Mouse (Mus musculus) testis, adult 2 months (tissue): ENCODE results near the gene Trank1. TPM values are rescaled to one million over a fixed set of nuclear protein-coding genes. Genes with fewer than 3 reads are reported as not detected.

ENCODE experiments used
- H3K27ac ChIP-seq: fragments of 200-500 bp; 2 replicates; pipeline ENCODE4 v1.5.1; 2012; ENCODE audit warnings: low read depth, low read length; ENCODE audit not compliant: control insufficient read depth, insufficient read depth
- H3K27me3 ChIP-seq: fragments of 200-500 bp; 2 replicates; pipeline ENCODE4 v1.6.1; 2012; ENCODE audit warnings: mild to moderate bottlenecking, low read length, moderate library complexity; ENCODE audit not compliant: control insufficient read depth, insufficient read depth
- H3K36me3 ChIP-seq: fragments of 200-500 bp; 2 replicates; pipeline ENCODE4 v1.6.1; 2012; ENCODE audit warnings: mild to moderate bottlenecking, low read length; ENCODE audit not compliant: control insufficient read depth, insufficient read depth
- H3K4me1 ChIP-seq: fragments of 200-500 bp; 2 replicates; pipeline ENCODE4 v1.6.1; 2012; ENCODE audit warnings: low read length; ENCODE audit not compliant: control insufficient read depth, insufficient read depth
- H3K4me3 ChIP-seq: fragments of 200-500 bp; 2 replicates; pipeline ENCODE4 v1.5.1; 2012; ENCODE audit warnings: low read depth, mild to moderate bottlenecking, low read length, moderate library complexity, mixed read lengths; ENCODE audit not compliant: control insufficient read depth
- CTCF ChIP-seq: fragments of 200-500 bp; IDR thresholded peaks from 2 replicates; pipeline ENCODE4 v1.5.1; 2012; ENCODE audit warnings: low read depth, mild to moderate bottlenecking, inconsistent platforms, low read length, moderate library complexity; ENCODE audit not compliant: control insufficient read depth, insufficient read depth, insufficient replicate concordance
- POLR2A ChIP-seq: fragments of 200-500 bp; IDR thresholded peaks from 2 replicates; pipeline ENCODE4 v1.6.1; 2012; ENCODE audit warnings: low read depth, mild to moderate bottlenecking, inconsistent platforms, low read length, moderate library complexity; ENCODE audit not compliant: control insufficient read depth
- polyA plus RNA-seq: library from polyadenylated mRNA; depleted of rRNA; stranded (reverse); fragments of >200 nt; gene quantifications from 2 replicates; pipeline ENCODE4 v1.2.3, GENCODE M21; 2012

The Trank1 gene
- polyA plus RNA-seq, 1 experiment: 25.0 TPM

DNA sequence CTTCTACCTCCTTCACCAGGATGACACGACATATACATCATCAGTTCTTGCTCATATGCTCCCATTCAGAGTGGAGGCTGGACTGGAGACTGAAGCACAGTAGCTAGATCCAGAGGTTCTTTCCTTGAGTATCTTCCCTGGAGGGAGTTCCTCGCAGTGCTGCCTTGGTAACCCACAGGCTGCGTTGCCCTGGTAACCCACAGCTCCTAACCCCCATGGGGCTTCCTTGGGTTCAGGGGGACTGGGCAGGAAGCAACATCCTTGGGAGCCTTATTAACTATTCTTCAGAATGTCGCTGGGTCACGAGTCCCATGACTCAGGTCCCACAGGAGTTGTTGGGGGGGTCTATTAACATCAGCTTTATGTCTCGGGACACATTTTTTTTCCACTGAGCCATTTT lies 113.6 kb downstream of the Trank1 start:
- Histone ChIP-seq H3K4me1 (no peaks in the 10 kb centered on the region), H3K27ac (no peak overlapping the region), H3K36me3 (no peaks in the 10 kb centered on the region), H3K4me3 (no peak overlapping the region), H3K27me3 (no peaks in the 10 kb centered on the region)
- TF ChIP-seq POLR2A (no peak), CTCF (no peak)

DNA sequence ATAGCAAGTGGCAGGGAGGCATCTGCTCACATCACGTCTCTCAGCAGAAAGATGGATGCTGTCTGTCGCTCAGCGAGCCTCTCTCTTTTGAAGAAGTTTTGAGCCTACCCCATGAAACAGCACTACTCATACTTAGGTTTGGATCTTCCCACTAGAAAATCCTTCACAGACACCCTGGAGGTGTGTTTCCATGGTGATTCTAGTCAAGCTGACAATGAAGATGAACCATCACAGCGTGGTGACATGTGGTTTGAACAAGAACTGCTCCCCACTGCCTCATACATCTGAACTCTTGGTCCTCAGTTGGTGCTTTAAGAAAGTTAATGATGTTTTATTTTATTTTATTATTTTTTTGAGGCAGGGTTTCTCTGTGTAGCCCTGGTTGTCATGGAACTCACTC lies 114.4 kb downstream of the Trank1 start:
- TF ChIP-seq POLR2A (no peak), CTCF (no peak)
- Histone ChIP-seq H3K4me3 (no peak overlapping the region), H3K4me1 (no peaks in the 10 kb centered on the region), H3K27ac (no peak overlapping the region), H3K36me3 (no peaks in the 10 kb centered on the region), H3K27me3 (no peaks in the 10 kb centered on the region)

DNA sequence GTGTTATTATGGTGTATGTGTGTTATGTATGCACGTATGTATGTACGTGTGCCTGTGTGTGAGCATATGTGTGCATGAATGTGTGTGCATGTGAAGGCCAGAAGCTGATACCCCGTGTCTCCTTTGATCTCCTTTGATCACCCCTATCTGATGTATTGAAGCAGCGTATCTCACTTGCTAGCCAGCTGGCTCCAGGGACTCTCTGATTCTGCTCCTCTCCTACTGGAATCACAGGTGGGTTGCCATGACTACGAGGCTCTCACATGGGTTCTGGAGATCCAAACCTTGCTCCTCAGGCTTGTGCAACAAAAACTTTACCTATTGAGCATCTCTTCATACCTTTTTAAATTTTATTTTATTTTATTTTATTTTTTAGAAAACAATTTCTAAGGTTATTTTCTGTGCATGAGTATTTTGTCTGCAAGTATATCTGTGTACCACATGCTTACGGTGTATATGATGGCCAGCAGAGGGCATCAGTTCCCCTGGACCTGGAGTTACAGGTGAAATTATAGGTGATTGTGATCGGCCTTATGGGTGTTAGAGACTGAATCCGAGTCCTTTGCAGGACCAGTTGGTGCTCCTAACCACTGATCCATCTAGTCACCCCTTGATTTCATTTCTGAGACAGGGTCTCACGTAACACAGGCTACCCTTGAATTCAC lies 116.5 kb downstream of the Trank1 start:
- no peaks in the 10 kb centered on the region for H3K27me3 ChIP-seq
- H3K36me3 ChIP-seq: no peaks in the 10 kb centered on the region
- no peak overlapping the region for H3K27ac ChIP-seq
- H3K4me1 ChIP-seq: no peaks in the 10 kb centered on the region
- H3K4me3 ChIP-seq: no peak overlapping the region
- TF ChIP-seq CTCF: no peak
- TF ChIP-seq POLR2A: no peak

DNA sequence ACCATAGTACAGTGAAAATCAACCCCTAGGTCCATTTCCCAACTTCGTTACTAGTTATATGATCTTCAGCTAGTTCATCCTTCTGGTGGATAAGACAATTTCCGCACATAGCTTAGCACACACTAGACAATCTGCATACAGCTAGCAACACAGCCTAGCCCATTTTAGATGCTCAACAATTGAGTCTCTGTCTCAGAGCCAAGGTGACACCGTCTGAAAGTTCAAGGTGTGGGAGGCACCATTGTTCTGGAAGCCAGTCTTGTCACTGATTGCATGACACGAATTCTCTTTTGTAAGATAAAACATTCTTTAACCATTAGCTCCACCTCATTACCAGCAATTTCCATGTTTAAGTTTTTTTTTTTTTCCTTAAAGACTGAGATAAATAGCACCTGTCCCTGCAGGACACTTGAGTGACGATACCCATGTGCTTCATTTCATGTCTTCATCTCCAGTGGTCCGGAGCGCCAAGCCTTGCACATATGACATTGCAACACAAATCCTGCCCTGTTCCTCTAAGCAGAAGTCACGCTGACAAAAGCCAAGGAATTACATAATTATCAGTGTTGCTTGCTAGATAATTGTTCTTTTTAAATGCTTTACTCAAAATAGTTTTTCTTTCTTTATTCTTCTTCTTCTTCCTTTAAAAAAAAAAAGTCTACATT lies 117.3 kb downstream of the Trank1 start:
- TF ChIP-seq CTCF (no peak), POLR2A (no peak)

DNA sequence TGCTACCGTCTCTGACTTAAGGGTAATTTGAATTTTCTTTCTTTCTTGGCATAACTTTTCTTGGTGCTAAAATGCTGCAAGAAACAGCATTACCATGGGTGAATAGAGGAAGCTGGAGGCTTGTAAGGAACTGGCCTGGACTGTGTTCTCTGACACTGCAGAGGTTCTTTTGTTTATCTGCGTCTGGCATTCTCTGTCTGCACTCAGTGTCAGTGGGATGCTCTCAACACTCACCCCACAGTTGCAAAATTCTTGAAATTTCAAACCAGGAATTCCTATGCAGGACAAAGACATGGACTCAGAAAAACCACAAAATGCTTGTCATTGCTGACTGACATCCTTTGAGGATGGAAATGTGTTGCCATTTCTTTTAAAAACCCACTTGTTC lies 117.8 kb downstream of the Trank1 start:
- no peak for TF ChIP-seq CTCF
- TF ChIP-seq POLR2A: no peak
- no peak overlapping the region for H3K4me3 ChIP-seq
- no peaks in the 10 kb centered on the region for H3K4me1 ChIP-seq
- no peaks in the 10 kb centered on the region for H3K36me3 ChIP-seq
- H3K27me3 ChIP-seq: no peaks in the 10 kb centered on the region
- H3K27ac ChIP-seq: no peak overlapping the region

More for the DNA sequence above, 117.3 kb downstream of the Trank1 start:
- Histone ChIP-seq H3K27ac (no peak overlapping the region), H3K4me1 (no peaks in the 10 kb centered on the region), H3K36me3 (no peaks in the 10 kb centered on the region), H3K27me3 (no peaks in the 10 kb centered on the region), H3K4me3 (no peak overlapping the region)

DNA sequence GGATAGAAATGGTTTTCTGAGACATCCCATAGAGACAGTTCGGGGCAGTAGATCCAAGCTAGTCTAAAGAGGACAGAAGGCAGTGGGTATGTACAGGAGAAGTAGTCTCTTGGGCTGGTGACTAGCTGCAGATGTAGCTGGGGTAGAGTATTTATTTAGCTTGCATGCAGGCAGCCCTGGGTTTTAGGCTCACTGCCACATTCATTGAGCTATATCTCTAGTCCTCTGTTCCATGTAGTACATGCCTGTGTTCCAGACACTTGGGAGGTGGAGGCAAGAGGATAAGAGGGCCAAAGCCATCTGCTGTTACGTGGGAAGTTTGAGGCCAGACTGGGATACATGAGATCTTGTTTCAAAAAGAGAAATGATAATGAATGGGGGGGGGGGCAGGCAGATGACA lies 123.9 kb downstream of the Trank1 start:
- Histone ChIP-seq H3K36me3 (no peaks in the 10 kb centered on the region), H3K27ac (no peak overlapping the region), H3K4me3 (no peak overlapping the region), H3K27me3 (no peaks in the 10 kb centered on the region), H3K4me1 (peaks cover 5% of the 10 kb centered on the region)
- no peak for TF ChIP-seq CTCF
- TF ChIP-seq POLR2A: no peak

DNA sequence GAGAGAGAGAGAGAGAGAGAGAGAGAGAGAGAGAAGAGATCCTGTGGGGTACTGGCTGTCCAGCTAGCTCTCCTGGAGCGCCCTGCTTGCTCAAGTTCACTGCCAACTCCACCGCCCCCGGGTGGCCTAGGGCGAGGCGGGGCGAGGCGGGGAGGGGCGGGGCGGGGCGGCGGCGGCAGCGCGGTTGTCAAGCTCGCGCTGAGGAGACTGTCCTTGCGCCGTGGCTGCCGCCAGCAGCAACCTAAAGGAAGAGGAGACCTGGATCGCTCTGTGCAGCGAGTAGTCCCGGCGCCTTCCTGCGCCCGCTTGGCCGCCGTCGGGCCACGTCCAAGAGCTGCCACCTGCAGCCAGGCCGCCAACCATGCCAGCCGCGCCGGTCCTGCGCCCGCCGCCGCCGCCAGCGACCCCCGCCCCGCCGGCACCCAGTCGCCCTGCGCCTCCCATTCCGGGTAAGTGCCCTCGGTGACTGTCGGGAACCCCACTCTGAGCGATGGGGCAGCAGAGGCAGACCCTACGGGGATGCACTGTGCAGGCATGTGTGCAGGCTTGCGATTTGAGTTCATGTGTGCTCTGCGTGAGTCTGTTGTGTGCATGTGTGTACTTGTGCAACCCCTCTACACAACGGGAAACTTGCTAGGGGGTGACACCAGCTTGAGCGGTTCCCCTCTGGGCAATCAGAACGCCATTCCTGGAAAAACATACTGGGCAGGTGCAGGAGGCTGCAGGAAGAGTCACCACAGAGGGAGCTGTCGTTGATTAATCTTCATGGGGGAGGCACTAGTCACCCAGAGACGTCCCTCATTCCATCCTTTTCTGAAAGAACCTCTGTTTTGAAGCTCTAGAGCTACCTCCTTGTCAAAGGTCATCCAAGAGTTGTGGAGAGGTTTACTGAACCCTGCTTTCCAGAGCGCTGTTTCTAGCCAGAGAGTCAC lies 127.6 kb downstream of the Trank1 start, which contains the start of gene Dclk3:
Gene Dclk3 (plus strand): TSS at position 178 of the 932 bp plus-strand sequence.
- no peaks in the 10 kb centered on the region for H3K36me3 ChIP-seq
- H3K27me3 ChIP-seq: no peaks in the 10 kb centered on the region
- H3K4me1 ChIP-seq: peaks cover 5% of the 10 kb centered on the region
- no peak within 1 kb of the TSS for H3K27ac ChIP-seq
- H3K4me3 ChIP-seq: peak within 1 kb of the TSS; percentile 83
- no peak for TF ChIP-seq POLR2A
- TF ChIP-seq CTCF: no peak
